Mouse (Mus musculus): ENCODE results near the gene Ppp1r12c. TPM values are rescaled to one million over a fixed set of nuclear protein-coding genes. Genes with fewer than 3 reads are reported as not detected.

Ppp1r12c gene
- polyA plus RNA-seq, 1 experiment, result 166 TPM

DNA sequence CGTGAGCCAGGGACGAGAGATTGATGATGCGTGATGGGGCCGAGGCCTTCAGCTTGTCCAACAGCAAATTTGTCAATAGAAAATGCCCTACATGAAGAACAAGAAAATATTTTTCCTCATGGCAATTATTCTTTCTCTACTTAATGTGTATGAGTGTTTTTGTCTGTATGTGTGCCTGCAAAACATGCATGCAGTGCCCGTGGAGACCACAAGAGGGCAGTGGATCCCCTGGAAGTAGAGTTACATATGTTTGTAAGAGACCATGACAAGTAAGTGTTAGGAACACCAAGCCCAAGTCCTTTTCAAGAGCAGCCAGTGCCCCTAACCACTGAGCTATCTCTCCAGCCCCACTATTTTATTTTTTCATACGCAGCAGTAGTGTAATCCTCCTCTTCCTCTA is 69.9 kb downstream of the Ppp1r12c start:
- no peak for TF ChIP-seq GATA1 (IDR thresholded peaks at IDR 0.05; ENCODE audit: low read length)

Other genes with a start within 250 kb of the Ppp1r12c start
- gene Ncr1, start 164.0 kb downstream of the Ppp1r12c start, polyA plus RNA-seq (2012), result not detected in 2 replicates
- gene Gp6, start 103.9 kb downstream of the Ppp1r12c start, polyA plus RNA-seq (2012), result not detected in 2 replicates
- gene Rdh13, start 56.0 kb downstream of the Ppp1r12c start, polyA plus RNA-seq (2012), result 7.2 and 8.9 TPM in 2 replicates
- not detected in 2 replicates for gene Eps8l1, start 41.0 kb downstream of the Ppp1r12c start, polyA plus RNA-seq (2012)
- gene Tnnt1, start 14.7 kb upstream of the Ppp1r12c start, polyA plus RNA-seq (2012), result 0.11 and 0.14 TPM in 2 replicates
- 0.81 and 1.2 TPM in 2 replicates for gene Tnni3, start 22.5 kb upstream of the Ppp1r12c start, polyA plus RNA-seq (2012)
- gene Dnaaf3, start 30.8 kb upstream of the Ppp1r12c start, polyA plus RNA-seq (2012), result 0.03 TPM in 1 of 2 replicates, not detected in the other
- gene Syt5, start 45.9 kb upstream of the Ppp1r12c start, polyA plus RNA-seq (2012), result not detected in 2 replicates
- not detected in 2 replicates for gene Ptprh, start 102.4 kb upstream of the Ppp1r12c start, polyA plus RNA-seq (2012)
- gene Tmem86b, start 129.7 kb upstream of the Ppp1r12c start, polyA plus RNA-seq (2012), result 2.8 and 3.7 TPM in 2 replicates
- 272 and 281 TPM in 2 replicates for gene Ppp6r1, start 157.3 kb upstream of the Ppp1r12c start, polyA plus RNA-seq (2012)
- 234 and 302 TPM in 2 replicates for gene Hspbp1, start 183.4 kb upstream of the Ppp1r12c start, polyA plus RNA-seq (2012)
- not detected in 2 replicates for gene Brsk1, start 188.9 kb upstream of the Ppp1r12c start, polyA plus RNA-seq (2012)
- 0.04 TPM in 1 of 2 replicates, not detected in the other for gene Tmem150b, start 223.6 kb upstream of the Ppp1r12c start, polyA plus RNA-seq (2012)
- 474 and 610 TPM in 2 replicates for gene Kmt5c, start 238.4 kb upstream of the Ppp1r12c start, polyA plus RNA-seq (2012)